Mouse (Mus musculus): ENCODE results near the gene Esrrg.

Esrrg gene

DNA sequence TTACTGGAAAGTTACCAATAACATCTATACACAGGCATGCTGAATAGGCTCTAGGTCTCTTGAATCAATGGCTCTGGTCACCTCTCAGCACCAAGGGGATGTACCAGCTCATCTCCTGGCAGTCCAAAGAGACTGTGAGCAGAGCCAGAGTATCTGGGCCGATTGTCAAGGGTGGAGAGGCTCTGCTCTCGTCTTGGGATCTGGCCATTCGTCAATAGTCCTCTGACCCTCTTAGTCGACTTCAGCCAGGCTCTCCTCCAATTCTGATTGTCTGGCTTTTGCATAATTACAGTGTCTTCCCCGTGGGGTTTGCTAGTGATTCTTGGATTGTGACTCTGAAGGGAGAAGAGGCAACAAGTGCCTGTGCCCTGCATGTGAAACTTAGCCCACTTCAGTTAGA lies 41.3 kb downstream of the Esrrg start:
- DNase-seq (ENCODE audit: low read depth): no peak

DNA sequence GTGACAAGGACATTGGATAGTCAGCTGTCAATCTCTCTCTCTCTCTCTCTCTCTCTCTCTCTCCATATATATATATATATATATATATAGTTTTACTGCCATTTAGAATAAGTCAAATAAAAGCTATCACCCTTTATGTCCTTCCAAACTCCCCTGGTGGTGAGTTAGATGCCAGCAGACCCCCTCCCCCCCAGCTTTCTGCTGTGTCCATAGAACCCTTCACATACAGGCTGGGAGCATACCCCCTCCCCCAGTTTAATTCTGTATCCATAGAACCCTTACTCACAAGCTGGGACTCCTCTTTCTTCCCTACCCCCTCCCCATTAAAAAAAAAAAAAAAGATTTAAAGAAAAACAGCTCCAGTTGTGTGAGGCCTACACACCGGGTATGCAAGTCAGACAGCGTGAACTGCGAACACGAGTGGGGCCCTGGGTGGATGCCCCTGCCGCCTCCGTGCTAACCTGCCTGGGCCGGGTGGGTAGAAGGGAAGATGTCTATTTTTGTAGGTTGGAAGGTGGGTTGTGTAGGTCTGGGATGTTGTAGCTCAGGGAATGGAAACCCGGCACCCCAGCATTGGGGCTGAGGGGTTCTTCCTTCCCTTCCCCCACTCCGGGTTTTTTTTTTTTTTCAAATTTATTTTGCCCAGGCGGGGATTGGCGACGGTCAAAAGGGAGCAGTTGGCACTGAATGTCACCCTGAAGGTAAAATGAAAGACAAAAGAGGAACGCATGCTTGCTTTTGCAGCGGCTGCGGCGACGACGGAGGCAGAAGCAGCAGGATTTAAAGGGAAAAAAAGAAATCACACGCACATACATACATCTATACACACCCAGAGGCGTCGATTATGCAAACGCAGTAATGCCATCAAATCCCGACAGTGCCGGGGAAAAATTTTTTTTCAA lies 42.4 kb downstream of the Esrrg start:
- no peak for DNase-seq (ENCODE audit: low read depth)

- DNase-seq (ENCODE audit: low read depth): no peak
These were observed 43.2 kb downstream of the Esrrg start for GRCm38 (mm10) chr1:187651688-187652241.

GRCm38 (mm10) chr1:187652445-187652844 lies 43.9 kb downstream of the Esrrg start:
- no peak for DNase-seq (ENCODE audit: low read depth)

DNA sequence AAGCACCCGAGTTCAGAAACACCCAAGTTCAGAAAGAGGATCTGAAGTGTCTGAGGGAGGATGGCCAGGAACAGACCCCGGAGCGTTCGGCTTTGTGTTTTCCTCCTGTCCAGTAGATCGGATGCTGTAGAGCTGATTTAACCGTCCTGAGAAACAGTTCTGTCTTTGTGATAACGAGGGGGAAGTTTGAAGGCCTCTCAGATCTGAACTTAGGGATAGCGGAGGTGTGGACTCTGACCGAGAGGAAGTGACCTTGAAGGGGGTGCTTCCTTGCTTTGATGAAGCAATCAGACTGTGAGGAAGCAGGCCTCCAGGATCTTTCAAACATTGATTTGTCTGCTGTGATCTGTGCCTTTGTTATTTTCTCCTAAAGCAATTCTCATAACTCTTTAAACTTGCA lies 44.8 kb downstream of the Esrrg start:
- DNase-seq (ENCODE audit: low read depth): no peak

- no peak for DNase-seq (ENCODE audit: low read depth)
These were observed 52.4 kb downstream of the Esrrg start for GRCm38 (mm10) chr1:187660963-187661362.

DNA sequence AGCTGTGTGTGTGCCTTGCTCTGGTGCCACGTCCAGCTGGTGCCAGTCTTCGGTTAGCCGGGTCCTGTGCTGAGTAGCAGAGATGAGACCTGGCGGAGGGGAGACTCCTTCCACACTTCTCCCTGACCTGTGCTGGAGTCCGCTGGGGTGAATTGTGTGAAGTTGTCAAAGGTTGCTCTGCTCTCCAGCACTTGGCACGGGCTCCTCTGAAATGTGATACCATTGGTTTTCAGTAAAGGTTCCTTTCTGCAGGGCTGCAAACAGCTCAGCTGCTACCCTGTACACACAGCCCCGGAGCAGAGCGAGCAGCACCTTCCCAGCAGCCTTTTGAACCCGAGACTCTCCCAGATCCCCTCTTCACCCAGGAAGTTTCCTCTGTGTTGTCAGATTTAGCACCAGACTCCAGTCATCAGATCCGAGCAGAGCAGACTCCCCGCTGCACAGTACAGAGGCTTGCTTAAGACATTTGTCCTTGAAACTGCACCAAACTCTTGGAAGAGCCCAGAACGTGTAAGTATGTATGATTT lies 53.6 kb downstream of the Esrrg start:
- DNase-seq (ENCODE audit: low read depth): no peak

GRCm38 (mm10) chr1:187663376-187663775 lies 54.8 kb downstream of the Esrrg start:
- no peak for DNase-seq (ENCODE audit: low read depth)

DNA sequence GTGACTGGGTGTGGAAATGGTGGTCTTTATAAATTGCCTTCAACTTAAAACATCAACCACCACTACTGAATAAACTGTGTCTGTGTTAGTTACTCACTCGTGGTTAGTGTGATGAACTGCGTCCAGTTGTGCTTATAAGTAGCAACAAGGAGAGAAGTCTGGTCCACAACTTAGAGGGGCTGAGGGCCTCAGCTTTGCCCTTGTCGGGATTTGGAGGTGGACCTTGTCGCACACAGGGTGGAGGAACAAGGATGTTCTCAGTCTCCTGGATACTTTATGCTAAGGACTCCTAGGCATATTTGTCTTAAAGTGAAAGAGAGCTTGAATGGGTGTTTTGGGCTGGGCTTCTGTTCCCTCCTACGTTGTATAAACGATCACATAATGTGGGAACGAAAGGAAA lies 55.7 kb downstream of the Esrrg start:
- DNase-seq (ENCODE audit: low read depth): no peak

- DNase-seq (ENCODE audit: low read depth): no peak
These were observed 57.5 kb downstream of the Esrrg start for GRCm38 (mm10) chr1:187665901-187666600.

DNA sequence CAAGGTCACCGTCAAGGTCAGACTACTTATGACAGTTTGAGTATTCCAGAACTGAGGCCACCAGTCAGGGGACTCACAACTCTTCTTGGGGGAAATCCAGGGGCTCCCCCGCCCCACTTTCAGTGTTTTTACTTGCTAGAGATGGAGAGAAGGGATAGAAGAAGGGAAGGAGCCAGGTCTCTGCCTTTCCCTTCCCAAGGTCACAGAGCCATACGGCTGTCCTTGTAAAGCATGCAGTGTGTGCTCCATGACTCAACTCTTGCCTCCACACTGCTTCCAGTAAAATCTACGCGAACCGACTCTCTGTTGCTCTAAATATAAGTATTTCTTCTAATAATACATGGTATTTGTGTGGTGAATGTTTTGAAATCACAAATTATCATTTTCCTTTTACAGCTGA lies 61.2 kb downstream of the Esrrg start:
- DNase-seq (ENCODE audit: low read depth): no peak

GRCm38 (mm10) chr1:187672446-187672845 lies 63.9 kb downstream of the Esrrg start:
- DNase-seq (ENCODE audit: low read depth): no peak

GRCm38 (mm10) chr1:187674771-187675186 lies 66.2 kb downstream of the Esrrg start:
- no peak for DNase-seq (ENCODE audit: low read depth)

- DNase-seq (ENCODE audit: low read depth): no peak
These were observed 68.0 kb downstream of the Esrrg start for GRCm38 (mm10) chr1:187676626-187677025.

- no peak for DNase-seq (ENCODE audit: low read depth)
These were observed 70.7 kb downstream of the Esrrg start for GRCm38 (mm10) chr1:187679246-187679645.

GRCm38 (mm10) chr1:187684519-187684918 lies 75.9 kb downstream of the Esrrg start:
- DNase-seq (ENCODE audit: low read depth): no peak

- no peak for DNase-seq (ENCODE audit: low read depth)
These were observed 83.4 kb downstream of the Esrrg start for GRCm38 (mm10) chr1:187691846-187692525.

DNA sequence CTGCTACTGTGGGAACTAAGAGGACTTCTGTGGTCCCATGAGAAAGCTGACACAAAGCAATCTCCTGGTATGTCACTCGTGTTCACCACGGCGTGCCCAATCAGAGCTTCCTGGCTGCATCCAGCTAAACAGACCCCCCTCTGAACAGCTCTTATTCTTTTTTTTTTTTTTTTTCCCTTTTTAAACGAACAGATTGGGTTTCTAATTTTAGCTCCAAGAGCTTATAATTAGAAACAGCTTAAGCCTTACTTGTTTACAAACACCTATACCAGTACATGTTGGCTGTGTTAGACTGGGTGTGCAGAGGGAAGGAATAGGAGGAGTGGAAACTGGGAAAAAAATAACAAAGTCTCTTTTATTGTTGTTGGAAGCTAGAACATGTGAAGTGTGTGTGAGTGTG lies 86.3 kb downstream of the Esrrg start:
- no peak for DNase-seq (ENCODE audit: low read depth)

- no peak for DNase-seq (ENCODE audit: low read depth)
These were observed 89.6 kb downstream of the Esrrg start for GRCm38 (mm10) chr1:187698201-187698600.

DNA sequence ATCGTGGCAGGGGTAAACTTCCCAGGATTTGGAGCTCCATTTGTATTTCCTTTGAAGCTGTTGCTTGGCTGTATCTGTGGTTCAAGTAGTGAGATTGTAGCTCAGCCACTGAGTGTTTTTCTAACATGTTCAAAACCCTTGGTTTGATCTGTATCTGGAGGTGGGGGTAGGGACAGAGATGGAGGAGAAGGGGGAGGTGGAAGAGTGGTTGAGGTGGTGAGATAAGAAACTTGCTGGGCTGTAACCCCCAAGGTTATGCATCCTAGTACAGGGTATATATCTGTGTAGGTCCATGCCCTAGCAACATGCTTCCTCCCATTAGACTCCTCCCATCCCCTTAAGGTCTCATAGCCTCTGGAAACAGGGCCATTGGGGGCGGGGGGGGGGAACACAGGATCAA lies 92.4 kb downstream of the Esrrg start:
- no peak for DNase-seq (ENCODE audit: low read depth)

DNA sequence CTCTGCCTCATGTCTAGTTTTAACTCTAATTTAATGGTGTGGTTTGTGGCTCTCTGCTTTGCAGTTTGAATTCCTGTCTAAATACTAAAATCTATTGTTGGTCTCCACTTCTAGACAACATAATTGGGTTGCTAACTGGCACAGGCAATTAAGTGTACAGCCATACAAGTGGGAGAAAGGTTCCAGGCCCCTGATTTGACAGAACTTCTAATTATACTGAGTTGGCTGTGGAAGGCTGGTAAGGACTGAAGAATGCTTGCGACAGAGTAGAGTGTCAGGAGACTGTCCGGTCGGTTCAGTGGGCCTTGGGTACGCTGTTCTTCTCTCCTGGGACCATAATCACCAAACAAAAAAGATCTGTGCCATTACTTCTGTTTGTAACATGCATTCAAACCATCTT lies 96.3 kb downstream of the Esrrg start:
- DNase-seq (ENCODE audit: low read depth): no peak

DNA sequence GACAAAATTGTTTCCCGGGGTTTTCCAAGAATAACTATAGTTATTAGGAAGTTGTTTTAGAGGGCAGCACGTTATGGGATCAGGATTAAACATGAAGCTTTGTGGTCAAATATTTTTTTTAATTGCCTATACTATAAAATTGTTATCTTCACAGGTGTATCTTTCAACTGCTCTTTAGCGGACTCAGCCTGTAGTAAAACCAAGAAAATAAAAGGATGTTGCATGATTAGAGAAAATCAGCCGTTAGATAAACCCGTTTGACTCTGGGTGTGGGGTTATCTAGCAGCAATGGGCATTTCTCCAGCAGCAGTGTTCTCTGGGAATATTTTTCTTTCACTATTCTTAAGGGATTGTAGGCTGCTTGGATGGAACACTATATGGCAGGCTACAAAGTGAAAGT lies 96.8 kb downstream of the Esrrg start:
- DNase-seq (ENCODE audit: low read depth): no peak
